Mouse (Mus musculus) liver, embryonic 15.5 days (tissue): ENCODE measurements around the gene Tfdp1. TPM values are rescaled to one million over a fixed set of nuclear protein-coding genes. Genes with fewer than 3 reads are reported as not detected.
"Not testable (repeated sequence)": the region's sequence is repeated elsewhere in the genome, so short reads cannot be mapped to it uniquely, and the experiment has no call there.

Source experiments
- ATAC-seq: fragments of 200-750 bp; cut with Nextera tagmentation; 2 replicates; pipeline ENCODE4 v1.8.0; 2017; ENCODE audit warnings: moderate number of reproducible peaks, mild to moderate bottlenecking, moderate library complexity; ENCODE audit not compliant: insufficient read depth
- H3K27ac ChIP-seq: fragments of 300-500 bp; sonication (generic); replicated peaks from 2 replicates; pipeline ENCODE4 v1.5.1; 2015; ENCODE audit warnings: mild to moderate bottlenecking, inconsistent platforms
- H3K27me3 ChIP-seq: fragments of 300-500 bp; sonication (generic); 2 replicates; pipeline ENCODE4 v1.6.1; 2015; ENCODE audit warnings: mild to moderate bottlenecking, inconsistent platforms
- H3K36me3 ChIP-seq: fragments of 300-500 bp; sonication (generic); replicated peaks from 2 replicates; pipeline ENCODE4 v1.6.1; 2015; ENCODE audit warnings: moderate library complexity, mild to moderate bottlenecking, inconsistent platforms
- H3K4me1 ChIP-seq: fragments of 300-500 bp; sonication (generic); replicated peaks from 2 replicates; pipeline ENCODE4 v1.6.1; 2015; ENCODE audit warnings: inconsistent platforms
- H3K4me2 ChIP-seq: fragments of 300-500 bp; sonication (generic); 2 replicates; pipeline ENCODE4 v1.6.1; 2015; ENCODE audit warnings: moderate library complexity, mild to moderate bottlenecking, inconsistent platforms
- H3K4me3 ChIP-seq: fragments of 300-500 bp; sonication (generic); replicated peaks from 2 replicates; pipeline ENCODE4 v1.5.1; 2015; ENCODE audit warnings: mild to moderate bottlenecking, inconsistent platforms
- H3K9ac ChIP-seq: fragments of 300-500 bp; sonication (generic); 2 replicates; pipeline ENCODE4 v1.6.1; 2015; ENCODE audit warnings: moderate library complexity, mild to moderate bottlenecking, inconsistent platforms
- H3K9me3 ChIP-seq: fragments of 300-500 bp; sonication (generic); replicated peaks from 2 replicates; pipeline ENCODE4 v1.6.1; 2016; ENCODE audit warnings: inconsistent platforms
- WGBS: fragments of 180-500 bp; shearing (Covaris S2); methylation state at CpG from one replicate; pipeline ENCODE4 v1.1.7; 2015; ENCODE audit warnings: mixed read lengths; ENCODE audit not compliant: insufficient replicate concordance; 5-methylcytosine and 5-hydroxymethylcytosine counted together
- polyA plus RNA-seq: library from polyadenylated mRNA; unstranded; fragments of >200 nt; fragmentation: Nextera tagmentation; extraction: Ambion mirVana; gene quantifications from 2 replicates; pipeline ENCODE4 v1.2.1, GENCODE M21; 2015

The Tfdp1 gene
- polyA plus RNA-seq, 1 experiment from 2014 or later, result 92.5 TPM

DNA sequence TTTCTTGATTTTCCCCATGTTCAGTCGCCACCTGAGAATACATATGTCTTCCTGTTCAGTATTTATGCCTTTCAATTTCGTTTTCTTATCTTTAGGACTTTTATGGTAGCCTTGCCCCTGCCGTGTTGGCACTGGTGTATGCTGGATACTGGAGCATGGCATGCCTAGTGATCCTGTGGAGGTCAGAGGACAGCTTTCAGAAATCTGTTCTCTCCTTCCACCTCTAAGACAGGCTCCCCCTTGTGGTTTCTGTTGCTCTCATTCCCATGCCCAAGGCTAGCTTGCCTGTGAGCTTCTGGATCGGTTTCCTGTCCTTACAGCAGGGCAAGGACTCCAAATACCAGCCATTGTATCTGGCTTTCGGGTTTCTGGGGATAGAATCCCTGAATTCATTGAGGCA is 12.0 kb upstream of the Tfdp1 start:
- 20% methylated on average over 5 of the region's 5 CpGs for WGBS
- ATAC-seq, result no peak
- Histone ChIP-seq H3K4me2 (no peak overlapping the region), H3K27ac (no peak overlapping the region), H3K36me3 (no peaks in the 10 kb centered on the region), H3K27me3 (peaks cover 3% of the 10 kb centered on the region; the same call in 1 of the 2 replicates), H3K4me3 (no peak overlapping the region), H3K4me1 (no peaks in the 10 kb centered on the region), H3K9me3 (no peaks in the 10 kb centered on the region), H3K9ac (no peak overlapping the region)

DNA sequence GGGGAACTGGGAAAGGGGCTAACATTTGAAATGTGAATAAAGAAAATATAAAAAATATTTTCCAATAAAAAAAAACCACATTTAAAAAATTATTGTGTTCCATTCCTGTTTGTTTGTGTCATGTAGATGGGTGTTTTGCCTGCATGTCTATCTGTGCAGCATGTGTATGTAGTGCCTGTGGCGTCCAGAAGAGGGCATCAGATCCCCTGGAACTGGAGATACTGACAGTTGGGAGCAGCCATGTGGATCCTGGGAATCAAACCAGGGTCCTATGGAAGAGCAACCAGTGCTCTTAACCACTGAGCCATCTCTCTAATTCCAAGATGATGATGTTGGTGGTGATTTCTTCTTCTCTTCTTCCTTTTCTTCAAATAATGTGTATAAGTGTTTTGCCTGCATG is 3.9 kb upstream of the Tfdp1 start:
- no peak overlapping the region for H3K4me3 ChIP-seq

DNA sequence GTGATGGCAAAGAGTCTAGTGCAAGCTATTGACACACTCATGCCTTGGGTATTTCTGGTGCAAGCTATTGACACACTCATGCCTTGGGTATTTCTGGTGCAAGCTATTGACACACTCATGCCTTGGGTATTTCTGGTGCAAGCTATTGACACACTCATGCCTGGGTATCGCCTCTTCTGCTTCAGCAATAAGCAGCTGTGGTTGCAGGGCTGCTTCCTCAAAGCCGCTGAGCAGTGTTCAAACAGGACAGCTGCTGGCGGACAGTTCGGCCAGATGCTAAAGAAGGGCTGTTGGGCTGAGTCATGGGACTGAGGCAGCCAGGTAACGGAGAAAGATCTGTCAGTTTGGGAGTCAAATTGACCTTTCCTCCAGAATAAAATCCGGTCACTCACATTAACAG is 1.3 kb upstream of the Tfdp1 start:
- not testable (repeated sequence) for ATAC-seq, H3K4me2 ChIP-seq, H3K27me3 ChIP-seq, H3K4me3 ChIP-seq, H3K9me3 ChIP-seq, H3K9ac ChIP-seq
- H3K36me3 ChIP-seq, result peaks cover 21% of the 10 kb centered on the region
- H3K27ac ChIP-seq, result peak overlapping the region; percentile 59; the same call in 1 of the 2 replicates
- WGBS, result 36% methylated on average over 6 of the region's 6 CpGs
- H3K4me1 ChIP-seq, result peaks cover 37% of the 10 kb centered on the region

More for the DNA sequence above, 3.9 kb upstream of the Tfdp1 start:
- H3K9me3 ChIP-seq, result no peaks in the 10 kb centered on the region
- peaks cover 9% of the 10 kb centered on the region; the same call in 1 of the 2 replicates for H3K27me3 ChIP-seq
- peaks cover 14% of the 10 kb centered on the region for H3K4me1 ChIP-seq
- H3K4me2 ChIP-seq, result no peak overlapping the region
- ATAC-seq, result no peak
- 18% methylated on average over 1 of the region's 1 CpGs for WGBS
- H3K27ac ChIP-seq, result no peak overlapping the region
- H3K9ac ChIP-seq, result no peak overlapping the region
- no peaks in the 10 kb centered on the region for H3K36me3 ChIP-seq

DNA sequence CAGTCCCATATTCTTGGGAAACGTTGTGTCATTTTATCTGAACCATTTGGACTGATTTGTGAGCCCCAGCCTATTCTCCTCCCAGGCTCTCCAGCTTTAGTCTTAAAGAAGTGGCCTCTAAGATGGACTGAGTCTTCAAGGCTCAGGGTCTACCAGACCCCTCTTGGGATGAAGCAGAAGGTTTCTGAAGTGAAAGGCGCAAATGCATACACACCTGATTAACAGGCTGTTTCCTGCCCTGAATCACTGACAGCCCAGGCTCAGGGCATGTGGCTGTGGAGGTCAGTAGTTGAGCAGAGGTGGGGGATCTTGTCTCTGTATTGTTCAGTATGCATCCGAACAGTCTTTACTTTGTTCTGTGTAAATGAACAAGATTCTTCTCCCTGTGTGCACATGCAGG is 873 bp upstream of the Tfdp1 start:
- Histone ChIP-seq H3K9me3 (no peaks in the 10 kb centered on the region), H3K27ac (peak overlapping the region; percentile 59; the same call in 1 of the 2 replicates), H3K4me2 (peak overlapping the region; percentile 95), H3K9ac (no peak overlapping the region), H3K4me3 (peak overlapping the region; percentile 90; the same call in 1 of the 2 replicates), H3K27me3 (no peaks in the 10 kb centered on the region), H3K4me1 (peaks cover 42% of the 10 kb centered on the region), H3K36me3 (peaks cover 25% of the 10 kb centered on the region)
- ATAC-seq, result no peak
- 47% methylated on average over 3 of the region's 3 CpGs for WGBS

DNA sequence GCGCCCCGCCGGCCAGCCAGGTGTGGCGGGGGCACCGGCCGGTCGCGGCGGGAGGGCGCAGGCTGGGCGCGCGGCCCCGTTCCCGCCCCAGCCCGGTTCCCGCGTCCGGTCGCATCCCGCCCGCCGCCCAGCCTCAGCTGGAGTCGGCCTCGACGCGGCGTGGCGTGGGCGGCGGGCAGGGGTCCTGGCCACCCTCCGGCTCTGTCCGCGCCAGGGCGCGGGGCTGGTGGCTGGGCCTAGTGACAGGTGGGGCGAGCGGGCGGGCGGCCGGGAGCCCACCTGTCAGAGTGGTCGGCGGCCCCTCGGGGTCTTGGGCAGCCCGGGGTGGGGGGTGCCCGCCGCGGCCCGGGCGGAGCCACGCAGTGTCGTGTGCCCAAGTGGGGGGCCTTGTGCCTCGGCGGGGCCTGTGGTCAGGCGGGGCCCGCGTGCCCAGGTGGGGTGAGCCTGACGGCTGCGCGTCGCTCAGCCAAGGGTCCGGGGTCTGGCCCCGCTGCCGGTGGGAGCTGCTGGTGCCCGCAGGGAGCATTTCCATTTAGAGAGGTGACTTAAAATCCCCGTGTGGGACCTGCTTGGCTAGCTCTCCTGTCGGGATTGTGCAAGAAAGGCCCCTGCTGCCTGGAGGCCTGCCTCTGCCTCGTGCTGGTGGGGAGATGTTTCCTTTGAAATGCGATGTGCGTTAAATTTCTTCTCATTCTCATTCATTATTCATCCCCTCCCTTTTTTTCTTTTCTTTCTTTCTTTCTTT is 522 bp downstream of the Tfdp1 start:
- H3K27ac ChIP-seq, result peak overlapping the region; percentile 82
- H3K27me3 ChIP-seq, result no peaks in the 10 kb centered on the region
- peaks cover 39% of the 10 kb centered on the region for H3K36me3 ChIP-seq
- peaks cover 56% of the 10 kb centered on the region for H3K4me1 ChIP-seq
- ATAC-seq, result peak; percentile 54
- peak overlapping the region; percentile 95 for H3K4me2 ChIP-seq
- WGBS, result under 1% methylated on average over 70 of the region's 70 CpGs
- peak overlapping the region; percentile 90 for H3K4me3 ChIP-seq
- no peaks in the 10 kb centered on the region for H3K9me3 ChIP-seq
- H3K9ac ChIP-seq, result peak overlapping the region; percentile 99

DNA sequence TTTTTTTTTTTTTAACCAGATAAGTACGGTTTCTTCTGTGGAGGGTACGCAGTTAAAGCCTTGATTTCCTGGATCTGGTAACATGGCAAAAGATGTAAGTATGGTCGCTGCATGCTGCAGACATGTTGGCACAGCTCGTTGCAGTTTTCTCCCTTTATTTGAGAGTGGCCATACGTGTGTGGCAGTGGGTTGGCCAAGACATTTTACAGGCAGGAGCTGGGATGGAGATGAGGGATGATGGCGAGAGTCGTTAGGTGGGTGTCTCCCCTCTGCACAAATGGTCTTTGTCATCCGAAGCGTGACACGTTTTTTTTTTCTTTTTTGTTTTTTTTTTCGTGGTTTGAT is 1.1 kb downstream of the Tfdp1 start:
- no peaks in the 10 kb centered on the region for H3K27me3 ChIP-seq
- WGBS, result 4% methylated on average over 11 of the region's 11 CpGs
- peak overlapping the region; percentile 82; the same call in 1 of the 2 replicates for H3K27ac ChIP-seq
- H3K4me1 ChIP-seq, result peaks cover 57% of the 10 kb centered on the region
- peaks cover 44% of the 10 kb centered on the region for H3K36me3 ChIP-seq
- peak overlapping the region; percentile 99 for H3K9ac ChIP-seq
- H3K9me3 ChIP-seq, result no peaks in the 10 kb centered on the region
- H3K4me2 ChIP-seq, result peak overlapping the region; percentile 95
- no peak for ATAC-seq
- peak overlapping the region; percentile 90 for H3K4me3 ChIP-seq

DNA sequence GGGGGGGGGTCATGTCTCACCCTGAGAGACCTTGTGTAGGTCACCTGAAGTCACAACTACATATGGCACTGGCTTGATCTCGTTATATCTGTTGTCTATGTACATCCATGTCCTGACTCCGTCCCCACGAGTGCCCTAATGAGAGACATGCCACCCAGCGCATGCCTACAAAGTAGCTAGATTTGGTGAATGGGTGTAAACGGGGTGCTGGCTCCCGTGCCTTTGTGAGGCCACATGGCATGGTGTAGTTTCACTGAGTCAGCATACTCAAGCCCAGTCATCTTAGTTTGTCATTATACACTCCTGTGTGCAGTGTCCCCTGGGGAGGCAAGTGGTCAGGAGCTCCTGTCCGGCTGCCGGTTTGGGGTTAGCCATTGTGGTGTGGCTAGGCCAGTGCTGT is 2.1 kb downstream of the Tfdp1 start:
- peaks cover 55% of the 10 kb centered on the region for H3K36me3 ChIP-seq
- peaks cover 60% of the 10 kb centered on the region for H3K4me1 ChIP-seq
- H3K27me3 ChIP-seq, result no peaks in the 10 kb centered on the region
- no peak for ATAC-seq
- no peaks in the 10 kb centered on the region for H3K9me3 ChIP-seq
- 76% methylated on average over 8 of the region's 8 CpGs for WGBS
- H3K9ac ChIP-seq, result 0 out of 2 replicates have a peak overlapping the region, but pooled peaks have one; percentile 4
- H3K27ac ChIP-seq, result 0 out of 2 replicates have a peak overlapping the region, but pooled peaks have one; percentile 15
- H3K4me3 ChIP-seq, result peak overlapping the region; percentile 90
- peak overlapping the region; percentile 95 for H3K4me2 ChIP-seq

DNA sequence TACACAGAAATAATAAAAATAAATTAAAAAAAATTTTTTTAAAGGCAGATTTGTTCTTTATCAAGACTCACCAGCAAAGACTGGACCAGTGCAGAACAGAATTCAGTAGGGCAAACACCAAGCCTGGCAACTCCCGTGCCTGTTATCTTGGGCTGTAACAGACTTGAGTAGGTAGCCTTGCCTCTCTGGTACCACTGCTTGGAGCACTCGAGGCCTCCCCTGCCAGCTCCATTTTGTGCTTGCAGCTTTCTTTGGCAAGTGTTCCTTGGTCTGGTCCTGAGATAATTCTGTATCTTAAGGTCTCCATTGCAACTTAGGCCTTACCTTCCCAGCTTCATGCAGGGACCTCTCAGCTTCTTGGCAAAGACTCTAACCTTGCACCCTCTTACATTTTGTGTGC is 3.8 kb downstream of the Tfdp1 start:
- H3K27me3 ChIP-seq, result no peaks in the 10 kb centered on the region
- H3K9ac ChIP-seq, result no peak overlapping the region
- H3K27ac ChIP-seq, result no peak overlapping the region
- ATAC-seq, result no peak
- WGBS, result 31% methylated on average over 2 of the region's 2 CpGs
- no peak overlapping the region for H3K4me3 ChIP-seq
- peaks cover 72% of the 10 kb centered on the region for H3K36me3 ChIP-seq
- no peak overlapping the region for H3K4me2 ChIP-seq
- H3K4me1 ChIP-seq, result peaks cover 59% of the 10 kb centered on the region
- H3K9me3 ChIP-seq, result no peaks in the 10 kb centered on the region

DNA sequence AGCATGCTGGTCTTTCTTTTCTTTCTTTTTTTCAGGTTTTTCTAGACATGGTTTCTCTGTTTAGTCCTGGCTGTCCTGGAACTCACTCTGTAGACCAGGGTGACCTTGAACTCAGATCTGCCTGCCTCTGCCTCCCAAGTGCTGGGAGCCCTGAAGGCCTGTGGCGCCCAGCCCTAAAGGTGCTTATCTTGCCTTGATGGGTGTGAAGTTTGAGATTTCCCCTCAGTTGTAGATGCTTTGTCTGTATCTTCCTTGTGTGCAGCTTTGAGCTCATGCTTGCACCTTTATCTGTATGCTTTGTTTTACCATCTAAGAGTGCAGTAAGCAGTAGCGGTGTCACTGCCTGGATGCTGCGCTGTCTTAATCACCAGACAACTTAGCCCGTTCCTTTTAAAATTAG is 4.6 kb downstream of the Tfdp1 start:
- Histone ChIP-seq H3K9me3 (no peaks in the 10 kb centered on the region), H3K4me2 (no peak overlapping the region), H3K27me3 (no peaks in the 10 kb centered on the region), H3K4me3 (no peak overlapping the region), H3K27ac (no peak overlapping the region), H3K4me1 (peaks cover 53% of the 10 kb centered on the region), H3K36me3 (peaks cover 80% of the 10 kb centered on the region), H3K9ac (no peak overlapping the region)
- no peak for ATAC-seq
- 46% methylated on average over 4 of the region's 4 CpGs for WGBS

DNA sequence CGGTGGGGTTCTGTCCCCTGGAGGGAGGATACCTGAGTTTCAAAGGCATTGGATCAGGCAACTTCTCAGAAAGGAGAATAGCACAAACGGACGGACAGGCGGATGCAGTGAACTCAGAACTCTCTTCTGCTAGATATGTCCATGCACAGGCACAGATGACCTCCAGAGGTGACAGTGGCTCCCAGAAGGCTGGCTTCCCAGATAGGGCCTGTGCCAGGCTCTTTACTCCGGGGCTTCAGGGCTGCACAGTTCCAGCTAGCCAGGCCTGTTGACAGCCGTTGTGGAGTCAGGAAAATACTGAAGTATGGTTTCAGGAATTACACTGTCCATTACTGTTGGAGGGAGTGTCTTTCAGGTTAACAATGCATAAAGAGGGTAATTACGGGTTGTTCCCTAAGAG is 11.5 kb downstream of the Tfdp1 start:
- H3K4me1 ChIP-seq, result peaks cover 62% of the 10 kb centered on the region
- H3K27ac ChIP-seq, result no peak overlapping the region
- H3K4me2 ChIP-seq, result no peak overlapping the region
- no peak overlapping the region for H3K4me3 ChIP-seq
- H3K9ac ChIP-seq, result no peak overlapping the region; the same call in 1 of the 2 replicates
- H3K27me3 ChIP-seq, result no peaks in the 10 kb centered on the region
- peaks cover 96% of the 10 kb centered on the region for H3K36me3 ChIP-seq
- no peaks in the 10 kb centered on the region for H3K9me3 ChIP-seq
- WGBS, result 80% methylated on average over 7 of the region's 7 CpGs
- ATAC-seq, result no peak

DNA sequence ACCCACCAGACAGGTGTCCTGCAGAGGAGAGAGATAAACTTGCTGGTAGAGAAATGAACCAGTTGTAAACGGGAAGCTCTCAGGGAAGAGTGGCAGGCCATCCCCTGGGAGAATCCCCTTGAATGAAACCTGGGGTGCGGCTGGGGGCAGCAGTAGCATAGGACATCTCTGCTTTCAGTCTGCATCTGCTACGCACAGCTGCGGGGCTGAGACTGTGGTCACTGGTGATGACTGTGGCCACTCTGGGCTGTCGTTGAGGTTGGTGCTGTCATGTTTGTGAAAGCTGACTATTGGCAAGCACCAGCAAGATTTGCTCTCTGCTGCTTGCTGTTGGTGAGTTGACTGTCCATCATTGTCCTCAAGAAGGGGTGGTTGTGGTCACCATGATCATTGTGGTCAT is 13.0 kb downstream of the Tfdp1 start:
- Histone ChIP-seq H3K4me3 (no peak overlapping the region), H3K36me3 (peaks cover 96% of the 10 kb centered on the region), H3K4me1 (peaks cover 72% of the 10 kb centered on the region), H3K27me3 (no peaks in the 10 kb centered on the region), H3K9me3 (no peaks in the 10 kb centered on the region), H3K4me2 (peak overlapping the region; percentile 41), H3K27ac (0 out of 2 replicates have a peak overlapping the region, but pooled peaks have one; percentile 41), H3K9ac (no peak overlapping the region)
- 57% methylated on average over 5 of the region's 5 CpGs for WGBS
- no peak for ATAC-seq
